Mouse (Mus musculus) cerebellum, postnatal 10 days (tissue): ENCODE results near the gene Lzts2.

Experiments
- DNase-seq, 2 experiments: peaks; one replicate each; pipeline ENCODE4 v3.0.0; 2021; ENCODE audit warnings: mixed read lengths in 2 of 2

The Lzts2 gene

DNA sequence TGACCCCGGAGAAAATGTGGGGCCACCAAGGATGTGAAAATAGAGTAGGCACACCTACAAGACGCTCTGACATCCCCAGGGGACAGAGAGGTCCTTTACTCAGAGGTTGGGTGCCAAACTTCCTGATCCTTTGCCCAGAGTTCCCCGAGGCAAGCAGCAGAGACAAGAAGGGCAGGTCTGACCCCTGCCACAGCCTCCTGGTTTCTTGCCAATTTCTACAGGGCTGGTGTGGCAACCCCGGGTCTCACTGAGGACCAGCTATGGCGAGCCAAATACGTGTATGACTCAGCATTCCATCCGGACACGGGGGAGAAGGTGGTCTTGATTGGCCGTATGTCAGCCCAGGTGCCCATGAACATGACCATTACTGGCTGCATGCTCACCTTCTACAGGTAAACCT, 35.3 kb downstream of the Lzts2 start:
- peak in 1 of 2 experiments; percentile 33 for DNase-seq

DNA sequence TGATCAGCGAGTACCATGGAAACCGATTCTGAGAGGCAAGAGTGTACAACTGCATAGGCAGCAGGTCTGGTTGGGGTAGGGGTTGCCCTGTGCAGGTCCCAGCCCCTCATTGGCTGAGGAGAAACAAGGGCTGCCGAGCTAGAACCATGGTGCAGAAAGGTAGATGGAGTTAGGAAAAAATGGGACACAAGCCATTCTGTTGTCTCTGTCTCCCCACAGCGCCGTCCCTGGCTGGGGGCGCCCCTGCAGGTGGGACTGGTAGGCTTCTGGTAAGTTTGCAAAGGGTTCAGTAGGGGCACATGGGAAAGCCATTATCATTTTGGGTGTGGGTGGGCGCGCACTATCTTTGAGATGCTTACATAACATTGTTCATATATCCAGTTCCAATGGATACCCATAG, 39.2 kb downstream of the Lzts2 start:
- DNase-seq = no peak

- no peak for DNase-seq
Measured at GRCm38 (mm10) chr19:45054892-45055690, 40.9 kb downstream of the Lzts2 start.

- peak; percentile 46 to 56 for DNase-seq
Measured at GRCm38 (mm10) chr19:45056364-45056763, 42.1 kb downstream of the Lzts2 start.

GRCm38 (mm10) chr19:45056908-45057698, 42.9 kb downstream of the Lzts2 start:
- DNase-seq = peak in 1 of 2 experiments; percentile 19

- DNase-seq = peak in 1 of 2 experiments; percentile 42
Measured at GRCm38 (mm10) chr19:45057724-45058112, 43.5 kb downstream of the Lzts2 start.

DNA sequence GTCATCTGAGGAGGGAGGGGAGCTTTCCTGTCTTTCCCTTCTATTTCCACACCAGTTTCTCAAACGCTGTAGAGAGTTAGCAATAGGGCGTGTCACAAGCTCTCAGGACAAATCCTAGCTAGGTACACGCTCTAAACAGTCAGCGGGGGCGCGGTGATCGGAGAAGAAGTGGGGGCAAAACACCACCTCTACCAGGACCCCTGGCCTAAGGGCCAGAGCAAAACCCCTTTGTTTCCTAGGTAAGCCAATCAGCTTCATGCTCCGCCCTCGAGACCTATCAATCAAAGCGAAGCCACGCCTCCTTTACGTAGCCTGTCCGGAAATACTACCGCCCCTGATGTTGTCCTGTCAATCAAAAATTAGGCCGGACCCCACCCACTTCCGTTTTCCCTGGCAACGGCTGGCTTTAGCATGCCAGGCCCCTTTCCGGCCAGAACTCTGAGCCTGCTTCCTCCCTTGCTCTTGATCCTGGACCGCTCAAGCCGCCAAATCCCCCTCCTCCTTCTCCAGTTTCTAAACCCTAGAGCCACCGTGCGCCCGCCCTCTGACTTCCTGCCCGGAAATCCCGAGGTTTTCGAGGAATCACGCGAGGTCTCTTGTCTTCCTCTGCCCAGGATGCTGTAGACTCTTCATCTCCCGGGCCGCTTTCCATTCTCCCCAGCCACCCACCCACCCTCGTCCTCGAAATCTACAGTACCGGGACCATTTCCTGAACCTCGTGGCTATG, 44.1 kb downstream of the Lzts2 start:
- DNase-seq = peak; percentile 97 to 98

GRCm38 (mm10) chr19:45058841-45059240, 44.6 kb downstream of the Lzts2 start:
- no peak for DNase-seq

- DNase-seq = peak; percentile 78 to 82
Measured at GRCm38 (mm10) chr19:45063565-45064292, 49.5 kb downstream of the Lzts2 start.

DNA sequence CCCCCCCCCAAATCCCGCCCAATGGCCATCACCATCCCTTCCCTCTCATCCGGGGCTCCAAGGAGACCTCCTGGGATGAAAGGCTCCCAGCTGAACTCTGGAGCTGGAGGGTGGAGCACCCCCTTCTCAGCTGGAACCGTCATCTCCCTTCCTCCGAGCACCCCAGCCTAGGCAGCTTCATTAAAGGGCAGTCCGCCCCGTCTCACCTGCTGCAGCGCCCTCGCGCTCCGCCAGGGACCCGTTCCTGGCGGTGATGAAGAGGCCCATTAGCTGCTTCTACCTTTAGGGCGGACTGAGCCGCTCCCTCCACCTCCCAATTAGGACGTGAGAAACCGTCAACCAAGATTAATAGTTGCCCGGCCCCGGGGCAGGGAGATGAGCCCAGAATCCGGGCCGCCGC, 51.0 kb downstream of the Lzts2 start:
- DNase-seq = no peak

DNA sequence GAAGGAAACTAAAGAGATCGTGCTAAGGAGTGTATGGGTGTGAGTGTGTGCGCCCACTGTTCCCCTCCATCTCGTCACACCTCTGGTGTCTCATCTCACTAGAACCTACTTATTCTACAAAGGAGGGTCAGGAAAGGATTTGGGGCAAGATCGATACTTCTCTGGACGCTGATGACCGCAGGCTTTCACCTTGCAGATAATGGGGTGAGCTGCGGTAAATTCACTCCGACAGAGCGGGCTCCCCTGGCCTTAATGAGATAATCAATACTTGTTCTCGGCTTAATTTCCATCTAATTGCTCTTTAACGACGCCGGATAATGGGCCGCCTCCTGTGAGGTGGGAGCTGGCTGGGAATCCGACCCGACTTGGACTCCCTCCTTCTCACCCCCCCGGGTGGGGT, 53.0 kb downstream of the Lzts2 start:
- DNase-seq = no peak

GRCm38 (mm10) chr19:45067758-45068510, 53.7 kb downstream of the Lzts2 start:
- DNase-seq = no peak

DNA sequence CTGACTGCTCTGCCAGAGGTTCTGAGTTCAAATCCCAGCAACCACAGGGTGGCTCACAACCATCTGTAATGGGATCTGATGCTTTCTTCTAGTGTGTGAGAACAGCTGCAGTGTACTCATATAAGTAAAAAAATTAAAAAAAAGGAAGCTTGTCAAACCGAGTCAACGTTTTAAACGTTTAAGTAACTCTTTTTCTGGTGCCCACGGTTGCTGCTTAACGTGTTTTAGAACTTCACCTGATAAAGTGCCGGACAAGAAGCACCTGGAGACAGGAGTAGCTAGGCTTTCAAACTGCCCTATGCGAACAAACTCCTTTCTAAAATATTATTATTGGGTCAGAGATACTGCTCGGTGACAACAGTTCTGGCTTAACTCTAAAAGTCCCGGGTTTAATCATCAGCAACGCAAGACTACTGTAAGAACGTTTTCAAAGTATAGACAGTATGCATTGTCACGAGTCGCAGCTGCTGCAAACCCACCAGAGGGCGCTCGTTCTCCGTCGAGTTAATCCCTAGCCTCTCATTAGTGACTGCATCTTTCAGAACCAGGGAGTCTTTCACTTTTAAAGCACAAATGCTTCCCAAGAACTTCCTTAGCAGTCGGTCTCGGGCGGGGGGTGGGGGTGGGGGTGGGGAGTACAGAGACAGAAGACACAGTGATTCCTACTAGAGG, 59.8 kb downstream of the Lzts2 start:
- peak; percentile 94 to 96 for DNase-seq

DNA sequence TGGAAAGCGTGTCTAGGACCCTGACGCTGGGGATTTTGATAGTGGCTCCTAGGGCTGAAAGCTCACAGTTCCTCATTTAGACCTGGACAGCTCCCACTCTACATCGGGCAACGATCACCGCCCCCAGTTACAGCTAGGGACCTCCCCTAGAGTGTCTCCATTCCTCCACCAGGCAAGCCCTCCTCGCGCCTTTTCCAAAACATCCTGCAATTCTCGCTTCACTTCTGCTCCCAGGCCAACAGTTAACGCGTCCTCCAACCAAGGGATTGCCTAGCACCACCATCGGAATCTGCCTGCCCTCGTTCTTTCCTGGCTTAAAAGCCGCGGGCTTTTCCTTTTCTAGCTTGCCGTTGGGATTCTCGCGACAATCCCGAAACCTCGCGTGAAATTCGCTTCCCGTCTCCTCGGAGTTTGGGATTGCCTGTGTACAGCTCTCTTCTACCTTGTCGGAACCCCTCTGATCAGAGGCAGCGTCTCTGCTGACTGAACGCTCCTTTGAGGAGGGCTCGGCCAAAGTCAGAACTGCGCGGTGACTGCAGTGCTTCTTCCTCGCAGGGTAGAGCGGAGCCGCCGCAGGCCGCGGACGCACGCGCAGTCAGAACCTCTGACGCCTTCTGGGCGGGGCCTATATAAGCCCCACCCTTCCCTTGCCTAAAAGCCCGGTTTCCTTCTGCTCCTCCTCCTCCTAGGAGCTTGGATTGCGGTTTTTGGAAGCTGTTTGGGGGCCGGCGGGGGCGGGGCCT, 60.5 kb downstream of the Lzts2 start, which contains the start of gene Kazald1:
TSS of gene Kazald1 (plus strand) at position 662 of the 743 bp plus-strand sequence.
- DNase-seq = peak; percentile 97

DNA sequence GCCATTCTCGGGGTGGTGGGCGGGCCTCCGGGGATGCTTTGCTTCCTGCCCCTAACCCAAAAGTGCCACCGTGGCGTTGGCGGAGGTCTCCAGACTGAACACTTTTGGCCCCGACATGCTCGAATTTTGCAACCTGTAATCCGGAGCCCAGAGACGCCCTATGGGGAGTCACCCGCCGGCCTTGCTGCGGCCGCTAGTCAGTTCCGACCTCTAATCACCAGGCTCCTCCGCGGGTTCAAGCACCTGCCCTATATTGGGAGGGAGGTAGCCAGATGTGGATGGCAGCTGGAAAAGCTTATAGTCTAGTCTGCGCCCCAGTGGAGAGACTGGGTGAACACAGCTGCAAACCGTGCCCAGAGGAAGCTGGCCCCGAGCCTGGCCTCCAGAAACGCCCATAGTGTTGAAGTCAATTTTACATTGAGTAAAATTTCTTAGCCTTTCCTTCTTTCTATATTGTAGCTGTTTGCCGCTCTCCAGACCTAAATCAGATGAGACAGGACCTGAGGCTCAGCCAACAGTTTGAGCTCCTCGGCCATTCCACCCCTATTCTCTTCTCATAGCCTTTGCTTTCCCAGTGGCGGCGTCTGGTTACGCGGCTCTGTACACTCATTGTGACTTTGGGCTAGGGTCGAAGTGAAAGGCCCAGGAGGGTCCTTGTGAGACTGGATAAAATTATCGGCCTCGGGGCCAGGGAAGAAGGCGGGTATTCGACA, 61.3 kb downstream of the Lzts2 start:
- peak in 1 of 2 experiments; percentile 22 for DNase-seq

DNA sequence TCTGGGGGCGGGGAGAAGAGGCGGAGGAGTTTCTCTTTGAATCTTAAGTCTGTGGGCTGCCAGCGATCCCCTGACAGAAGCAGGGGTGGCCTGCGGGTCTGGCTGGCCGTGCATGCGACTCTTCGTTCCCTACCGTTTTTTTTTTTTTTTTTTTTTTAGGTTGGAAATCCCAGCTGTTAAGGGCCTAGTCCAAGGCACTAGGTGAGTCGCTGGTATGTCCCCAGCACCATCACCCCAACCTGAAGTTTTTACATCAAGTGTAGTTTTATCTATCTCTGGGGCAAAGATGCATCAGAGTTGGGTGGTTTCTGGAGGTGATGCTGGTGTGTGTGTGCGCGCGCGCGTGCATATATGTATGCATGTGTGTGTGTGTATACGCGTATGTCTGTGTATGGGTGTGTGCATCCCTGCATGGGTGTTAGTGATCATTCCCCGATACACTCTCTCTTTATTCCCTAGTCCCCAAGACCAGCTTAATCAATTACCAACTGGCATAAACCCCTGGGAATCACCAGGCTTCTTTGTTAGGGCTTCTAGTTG, 61.9 kb downstream of the Lzts2 start:
- no peak for DNase-seq
